Comparison of ENCODE assay signal across 12 mouse cellular contexts in genomic region chr13:91809476-91809875, GRCm38 (mm10). TPM values are rescaled to one million over a fixed set of nuclear protein-coding genes. Genes with fewer than 3 reads are reported as not detected.
DNase-seq lines count a peak whose midpoint lies in the region; ATAC-seq and TF ChIP-seq lines count a peak whose summit lies in the region.
"Had no signal": no experiment of that assay in that cellular context is flagged by ENCODE, and none has a peak within 500 bp of the region (broad histone marks: within the 10 kb centered on the region; RNA-seq: fewer than 3 reads in every experiment).

No protein-coding gene starts in this region.

- no peaks in the 10 kb centered on the region for H3K79me2 ChIP-seq in heart, adult 2 months (replicated peaks; ENCODE audit: control insufficient read depth, insufficient read depth, low read length)

- no peak for TF ChIP-seq EP300 in heart, adult 2 months (IDR thresholded peaks at IDR 0.05; ENCODE audit: insufficient read depth, low read depth, low read length)
- no peak for TF ChIP-seq EP300 in lung, postnatal 0 days (IDR thresholded peaks at IDR 0.05)

- no peak for ATAC-seq in heart, embryonic 12.5 days (ENCODE audit: insufficient number of reproducible peaks, low FRiP score)
- ATAC-seq in lung, postnatal 0 days, result no peak
- peak; percentile 32 for ATAC-seq in megakaryocyte progenitor cell, adult 5-6 weeks (replicated peaks; ENCODE audit: poor library complexity)

- no peaks in the 10 kb centered on the region for H3K27me3 ChIP-seq in heart, adult 2 months (ENCODE audit: control insufficient read depth, insufficient read depth, low read length)
- H3K27me3 ChIP-seq in heart, embryonic 12.5 days (replicated peaks), result no peaks in the 10 kb centered on the region
- H3K27me3 ChIP-seq in lung, postnatal 0 days (replicated peaks; ENCODE audit: insufficient read depth, low read length), result no peaks in the 10 kb centered on the region
- H3K27me3 ChIP-seq: heart, embryonic 13.5 days; limb, embryonic 15.5 days had no signal

- no peak overlapping the region for H3K9ac ChIP-seq in heart, adult 2 months (ENCODE audit: low read depth, low read length)
- H3K9ac ChIP-seq in heart, embryonic 12.5 days, result no peak overlapping the region
- H3K9ac ChIP-seq in lung, postnatal 0 days (replicated peaks; ENCODE audit: low read depth), result no peak overlapping the region
- H3K9ac ChIP-seq: heart, embryonic 13.5 days; limb, embryonic 15.5 days had no signal

- no peaks in the 10 kb centered on the region; the same call in none of the 2 replicates for H3K36me3 ChIP-seq in heart, adult 2 months (ENCODE audit: control insufficient read depth, insufficient read depth, low read length)
- peaks cover 13% of the 10 kb centered on the region for H3K36me3 ChIP-seq in heart, embryonic 12.5 days
- 0 out of 2 replicates have a peak, but pooled peaks cover 6% of the 10 kb centered on the region for H3K36me3 ChIP-seq in lung, postnatal 0 days (ENCODE audit: insufficient read depth, low read length)

- no peak for DNase-seq in heart, adult 2 months
- DNase-seq in lung, postnatal 0 days (ENCODE audit: low spot score), result peak; percentile 63
- DNase-seq in lung, postnatal 10 days, result no peak
- peak; percentile 60 for DNase-seq in NIH3T3 (ENCODE audit: low read depth)
- DNase-seq in adrenal gland, adult 8-10 months, result no peak
- DNase-seq in adrenal gland, adult 18-20 months (ENCODE audit: low spot score in 2 of 2), result no peak
- DNase-seq: cerebellum, adult 11-12 months; right cerebral cortex, postnatal 4 days had no signal

- no peak for TF ChIP-seq POLR2A in heart, adult 2 months (IDR thresholded peaks at IDR 0.05; ENCODE audit: insufficient read depth, low read depth, low read length)

- H3K4me2 ChIP-seq in heart, embryonic 12.5 days, result no peak overlapping the region
- H3K4me2 ChIP-seq in lung, postnatal 0 days (replicated peaks; ENCODE audit: low read depth, low read length), result no peak overlapping the region
- H3K4me2 ChIP-seq: heart, embryonic 13.5 days; limb, embryonic 15.5 days had no signal

- 33% methylated on average over 2 of the region's 2 CpGs for WGBS in heart, adult 2 months
- WGBS in heart, embryonic 12.5 days, result 47% methylated on average over 2 of the region's 2 CpGs
- WGBS in lung, postnatal 0 days, result 25% methylated on average over 2 of the region's 2 CpGs

- peaks cover 4% of the 10 kb centered on the region; the same call in 1 of the 2 replicates for H3K4me1 ChIP-seq in heart, adult 2 months (ENCODE audit: control insufficient read depth, insufficient read depth, low read length)
- peaks cover 7% of the 10 kb centered on the region for H3K4me1 ChIP-seq in heart, embryonic 12.5 days (replicated peaks)
- H3K4me1 ChIP-seq in lung, postnatal 0 days (ENCODE audit: insufficient read depth, low read depth, low read length), result peaks cover 5% of the 10 kb centered on the region; the same call in 1 of the 2 replicates

- H3K4me3 ChIP-seq in heart, adult 2 months, result no peak overlapping the region
- no peak overlapping the region for H3K4me3 ChIP-seq in heart, embryonic 12.5 days
- no peak overlapping the region for H3K4me3 ChIP-seq in lung, postnatal 0 days (ENCODE audit: low read depth, low read length)
- H3K4me3 ChIP-seq: heart, embryonic 13.5 days; limb, embryonic 15.5 days had no signal

- TF ChIP-seq CTCF in heart, adult 2 months (IDR thresholded peaks at IDR 0.05), result peak; percentile 80
- peak; percentile 66 for TF ChIP-seq CTCF in lung, postnatal 0 days (IDR thresholded peaks at IDR 0.05)

- 0 out of 2 replicates have a peak, but pooled peaks cover 7% of the 10 kb centered on the region for H3K9me3 ChIP-seq in heart, embryonic 12.5 days (replicated peaks)
- H3K9me3 ChIP-seq in lung, postnatal 0 days (ENCODE audit: low read length), result no peaks in the 10 kb centered on the region
- H3K9me3 ChIP-seq: limb, embryonic 15.5 days had no signal

- H3K27ac ChIP-seq in heart, adult 2 months, result no peak overlapping the region
- H3K27ac ChIP-seq in heart, embryonic 12.5 days (ENCODE audit: poor library complexity, severe bottlenecking), result no peak overlapping the region
- H3K27ac ChIP-seq in lung, postnatal 0 days (ENCODE audit: low read length), result no peak overlapping the region
- H3K27ac ChIP-seq: heart, embryonic 13.5 days; limb, embryonic 15.5 days had no signal

- intact Hi-C loops in heart, adult 2 months (cut with DNase I), result loop anchor here (5.0 kb wide), 2 partner anchors 43 to 528 kb away; no protein-coding TSS in a partner anchor

RNA-seq across cellular contexts. Expression of gene Zcchc9, which starts 2.0 kb away (rescaled TPM):
- 10 to 100 TPM; 12.6 to 14.2 TPM for total RNA-seq in heart, adult 2 months (2021)
- 10.2 and 17.0 TPM in 2 replicates for polyA plus RNA-seq in heart, adult 2 months (2012; rRNA removed)
- polyA plus RNA-seq in heart, embryonic 12.5 days (2016; fragmentation: Nextera tagmentation; extraction: Ambion mirVana), result 23.1 and 25.6 TPM in 2 replicates
- 22.3 and 23.9 TPM in 2 replicates for polyA plus RNA-seq in lung, postnatal 0 days (2015; fragmentation: Nextera tagmentation; extraction: Ambion mirVana)
- total RNA-seq in megakaryocyte progenitor cell, adult 5-6 weeks (2015), result 40.9 and 46.5 TPM in 2 replicates
- total RNA-seq in megakaryocyte progenitor cell, adult 5-6 weeks (2017), result 39.6 and 43.9 TPM in 2 replicates
- total RNA-seq in adrenal gland, adult 8-10 months (2022), result 10 to 100 TPM; 40.2 to 55.2 (median 52.1) TPM
- 10 to 100 TPM; 41.9 to 47.8 TPM for total RNA-seq in adrenal gland, adult 18-20 months (2021)

Comparison
In these comparisons a context has a peak if more than half of its experiments do, and no peak if none do; other contexts are left out.
1. DNase-seq: peak in lung, postnatal 0 days (single experiment) and NIH3T3 (single experiment); none in heart, adult 2 months (0 of 2), lung, postnatal 10 days (single experiment), adrenal gland, adult 8-10 months (single experiment) and adrenal gland, adult 18-20 months (0 of 2).